Mouse (Mus musculus) heart, embryonic 10.5 days (tissue): ENCODE data around the gene Tomm70a. TPM values are rescaled to one million over a fixed set of nuclear protein-coding genes. Genes with fewer than 3 reads are reported as not detected.
A peak's percentile ranks its signal among the peaks of the same experiment; 100 is the strongest.

Experiments used
- DNase-seq: peaks from one replicate; pipeline ENCODE4 v3.0.0-alpha.2; 2017; ENCODE audit warnings: low spot score
- H3K27ac ChIP-seq: fragments of 300-500 bp; sonication (generic); 2 replicates; pipeline ENCODE4 v1.5.1; 2016; ENCODE audit warnings: mild to moderate bottlenecking
- H3K27me3 ChIP-seq: fragments of 300-500 bp; sonication (generic); 2 replicates; pipeline ENCODE4 v1.6.1; 2016; ENCODE audit warnings: mild to moderate bottlenecking; ENCODE audit not compliant: poor library complexity, insufficient read depth, severe bottlenecking
- H3K36me3 ChIP-seq: fragments of 300-500 bp; sonication (generic); 2 replicates; pipeline ENCODE4 v1.6.1; 2016; ENCODE audit warnings: mild to moderate bottlenecking, moderate library complexity
- H3K4me1 ChIP-seq: fragments of 300-500 bp; sonication (generic); 2 replicates; pipeline ENCODE4 v1.6.1; 2016; ENCODE audit warnings: mild to moderate bottlenecking
- H3K4me3 ChIP-seq: fragments of 300-500 bp; sonication (generic); 2 replicates; pipeline ENCODE4 v1.5.1; 2016; ENCODE audit warnings: mild to moderate bottlenecking, moderate library complexity
- H3K9me3 ChIP-seq: fragments of 300-500 bp; sonication (generic); 2 replicates; pipeline ENCODE4 v1.6.1; 2016; ENCODE audit warnings: mild to moderate bottlenecking, moderate library complexity
- WGBS: fragments of 180-500 bp; shearing (Covaris S2); methylation state at CpG from one replicate; pipeline ENCODE4 v1.1.7; 2016; 5-methylcytosine and 5-hydroxymethylcytosine counted together
- polyA plus RNA-seq: library from polyadenylated mRNA; unstranded; fragments of >200 nt; fragmentation: Nextera tagmentation; extraction: Ambion mirVana; gene quantifications from 2 replicates; pipeline ENCODE4 v1.2.1, GENCODE M21; 2016

Gene Tomm70a
- polyA plus RNA-seq, 1 experiment from 2014 or later = 51.2 TPM

- Histone ChIP-seq H3K27me3 (no peaks in the 10 kb centered on the region), H3K4me3 (peak overlapping the region; percentile 83), H3K4me1 (peaks cover 13% of the 10 kb centered on the region), H3K9me3 (no peaks in the 10 kb centered on the region), H3K36me3 (no peaks in the 10 kb centered on the region), H3K27ac (peak overlapping the region; percentile 96)
- under 1% methylated on average over 58 of the region's 59 CpGs for WGBS
- DNase-seq = peak; percentile 81
Measured at GRCm38 (mm10) chr16:57121816-57122415, 413 bp downstream of the Tomm70a start.

GRCm38 (mm10) chr16:57122682-57123445, 1.4 kb downstream of the Tomm70a start:
- Histone ChIP-seq H3K36me3 (no peaks in the 10 kb centered on the region), H3K27me3 (no peaks in the 10 kb centered on the region), H3K4me3 (peak overlapping the region; percentile 83), H3K27ac (peak overlapping the region; percentile 96), H3K9me3 (no peaks in the 10 kb centered on the region), H3K4me1 (peaks cover 13% of the 10 kb centered on the region)
- DNase-seq = no peak
- WGBS = 49% methylated on average over 6 of the region's 6 CpGs

GRCm38 (mm10) chr16:57126268-57126667, 4.8 kb downstream of the Tomm70a start:
- no peaks in the 10 kb centered on the region for H3K27me3 ChIP-seq
- no peaks in the 10 kb centered on the region for H3K36me3 ChIP-seq
- WGBS = 57% methylated on average over 4 of the region's 4 CpGs
- H3K9me3 ChIP-seq = no peaks in the 10 kb centered on the region
- no peak overlapping the region for H3K4me3 ChIP-seq
- peaks cover 13% of the 10 kb centered on the region for H3K4me1 ChIP-seq
- no peak for DNase-seq
- H3K27ac ChIP-seq = no peak overlapping the region

GRCm38 (mm10) chr16:57127825-57128224, 6.3 kb downstream of the Tomm70a start:
- Histone ChIP-seq H3K4me1 (peaks cover 11% of the 10 kb centered on the region), H3K27me3 (no peaks in the 10 kb centered on the region), H3K9me3 (no peaks in the 10 kb centered on the region), H3K27ac (no peak overlapping the region), H3K36me3 (no peaks in the 10 kb centered on the region), H3K4me3 (no peak overlapping the region)
- 74% methylated on average over 2 of the region's 2 CpGs for WGBS
- no peak for DNase-seq

- H3K27ac ChIP-seq = no peak overlapping the region
- H3K4me3 ChIP-seq = no peak overlapping the region
- no peak for DNase-seq
- H3K4me1 ChIP-seq = no peaks in the 10 kb centered on the region; the same call in 1 of the 2 replicates
- 85% methylated on average over 3 of the region's 3 CpGs for WGBS
- no peaks in the 10 kb centered on the region for H3K9me3 ChIP-seq
- peaks cover 15% of the 10 kb centered on the region for H3K36me3 ChIP-seq
- no peaks in the 10 kb centered on the region for H3K27me3 ChIP-seq
Measured at GRCm38 (mm10) chr16:57130752-57131400, 9.4 kb downstream of the Tomm70a start.

- 89% methylated on average over 4 of the region's 4 CpGs for WGBS
- Histone ChIP-seq H3K4me1 (no peaks in the 10 kb centered on the region; the same call in 1 of the 2 replicates), H3K36me3 (peaks cover 20% of the 10 kb centered on the region), H3K4me3 (no peak overlapping the region), H3K27me3 (no peaks in the 10 kb centered on the region), H3K9me3 (no peaks in the 10 kb centered on the region), H3K27ac (no peak overlapping the region)
- DNase-seq = no peak
Measured at GRCm38 (mm10) chr16:57131544-57131943, 10.0 kb downstream of the Tomm70a start.

- Histone ChIP-seq H3K4me3 (no peak overlapping the region), H3K9me3 (no peaks in the 10 kb centered on the region), H3K36me3 (peaks cover 28% of the 10 kb centered on the region), H3K27me3 (no peaks in the 10 kb centered on the region), H3K4me1 (no peaks in the 10 kb centered on the region; the same call in 1 of the 2 replicates), H3K27ac (no peak overlapping the region)
- WGBS = 89% methylated on average over 1 of the region's 1 CpGs
- DNase-seq = no peak
Measured at GRCm38 (mm10) chr16:57132326-57132725, 10.8 kb downstream of the Tomm70a start.

- H3K27me3 ChIP-seq = no peaks in the 10 kb centered on the region
- H3K4me3 ChIP-seq = no peak overlapping the region
- no peaks in the 10 kb centered on the region for H3K4me1 ChIP-seq
- H3K27ac ChIP-seq = no peak overlapping the region
- H3K9me3 ChIP-seq = no peaks in the 10 kb centered on the region
- 94% methylated on average over 6 of the region's 6 CpGs for WGBS
- DNase-seq = no peak
- H3K36me3 ChIP-seq = peaks cover 40% of the 10 kb centered on the region
Measured at GRCm38 (mm10) chr16:57133611-57134010, 12.1 kb downstream of the Tomm70a start.

GRCm38 (mm10) chr16:57144741-57145140, 23.2 kb downstream of the Tomm70a start:
- Histone ChIP-seq H3K27ac (no peak overlapping the region), H3K4me1 (no peaks in the 10 kb centered on the region), H3K36me3 (peaks cover 71% of the 10 kb centered on the region), H3K4me3 (no peak overlapping the region), H3K9me3 (no peaks in the 10 kb centered on the region), H3K27me3 (no peaks in the 10 kb centered on the region)
- no peak for DNase-seq
- 94% methylated on average over 5 of the region's 5 CpGs for WGBS

GRCm38 (mm10) chr16:57151437-57151836, 29.9 kb downstream of the Tomm70a start:
- H3K9me3 ChIP-seq = no peaks in the 10 kb centered on the region
- peaks cover 88% of the 10 kb centered on the region for H3K36me3 ChIP-seq
- H3K27me3 ChIP-seq = no peaks in the 10 kb centered on the region
- WGBS = 92% methylated on average over 4 of the region's 4 CpGs
- DNase-seq = no peak
- H3K4me3 ChIP-seq = no peak overlapping the region
- no peak overlapping the region for H3K27ac ChIP-seq
- no peaks in the 10 kb centered on the region for H3K4me1 ChIP-seq

GRCm38 (mm10) chr16:57155899-57156298, 34.4 kb downstream of the Tomm70a start:
- no peak overlapping the region for H3K4me3 ChIP-seq
- no peak overlapping the region for H3K27ac ChIP-seq
- H3K9me3 ChIP-seq = no peaks in the 10 kb centered on the region
- no peak for DNase-seq
- H3K36me3 ChIP-seq = peaks cover 70% of the 10 kb centered on the region
- H3K27me3 ChIP-seq = no peaks in the 10 kb centered on the region
- no peaks in the 10 kb centered on the region for H3K4me1 ChIP-seq

- no peaks in the 10 kb centered on the region for H3K9me3 ChIP-seq
- no peaks in the 10 kb centered on the region for H3K4me1 ChIP-seq
- H3K27ac ChIP-seq = no peak overlapping the region
- H3K27me3 ChIP-seq = no peaks in the 10 kb centered on the region
- no peak for DNase-seq
- no peak overlapping the region for H3K4me3 ChIP-seq
- peaks cover 70% of the 10 kb centered on the region for H3K36me3 ChIP-seq
- WGBS = 90% methylated on average over 4 of the region's 4 CpGs
Measured at GRCm38 (mm10) chr16:57157076-57157475, 35.6 kb downstream of the Tomm70a start.

GRCm38 (mm10) chr16:57157728-57158127, 36.2 kb downstream of the Tomm70a start:
- H3K27me3 ChIP-seq = no peaks in the 10 kb centered on the region
- no peaks in the 10 kb centered on the region for H3K9me3 ChIP-seq
- WGBS = 71% methylated on average over 4 of the region's 4 CpGs
- H3K4me3 ChIP-seq = no peak overlapping the region
- no peak for DNase-seq
- H3K27ac ChIP-seq = no peak overlapping the region
- H3K4me1 ChIP-seq = no peaks in the 10 kb centered on the region
- H3K36me3 ChIP-seq = peaks cover 69% of the 10 kb centered on the region
